Mouse (Mus musculus): ENCODE data around the gene Inpp5b. TPM values are rescaled to one million over a fixed set of nuclear protein-coding genes. Genes with fewer than 3 reads are reported as not detected.
A peak's percentile ranks its signal among the peaks of the same experiment; 100 is the strongest.
"Not testable (repeated sequence)": the region's sequence is repeated elsewhere in the genome, so short reads cannot be mapped to it uniquely, and the experiment has no call there.

The Inpp5b gene
- polyA plus RNA-seq, 1 experiment = 24.3 TPM

GRCm38 (mm10) chr4:124701052-124701845 is 40.4 kb upstream of the Inpp5b start:
- TF ChIP-seq POLR2A (IDR thresholded peaks at IDR 0.05; ENCODE audit: borderline replicate concordance, control insufficient read depth, low read depth, low read length) = no peak
- TF ChIP-seq CTCF (IDR thresholded peaks at IDR 0.05; ENCODE audit: control insufficient read depth, insufficient read depth, low read length) = no peak
- H3K27ac ChIP-seq (ENCODE audit: control insufficient read depth, insufficient read depth, low read depth, low read length, poor library complexity) = peak overlapping the region; percentile 74
- 7% methylated on average over 22 of the region's 22 CpGs for WGBS
- H3K4me3 ChIP-seq (replicated peaks; ENCODE audit: control insufficient read depth, low read depth, low read length) = peak overlapping the region; percentile 67
- H3K4me1 ChIP-seq (ENCODE audit: control insufficient read depth, insufficient read depth, low read length) = peaks cover 14% of the 10 kb centered on the region

- 58% methylated on average over 5 of the region's 5 CpGs for WGBS
- peaks cover 14% of the 10 kb centered on the region for H3K4me1 ChIP-seq (ENCODE audit: control insufficient read depth, insufficient read depth, low read length)
- no peak overlapping the region for H3K4me3 ChIP-seq (replicated peaks; ENCODE audit: control insufficient read depth, low read depth, low read length)
- H3K27ac ChIP-seq (ENCODE audit: control insufficient read depth, insufficient read depth, low read depth, low read length, poor library complexity) = no peak overlapping the region
- TF ChIP-seq CTCF (IDR thresholded peaks at IDR 0.05; ENCODE audit: control insufficient read depth, insufficient read depth, low read length) (no peak), POLR2A (IDR thresholded peaks at IDR 0.05; ENCODE audit: borderline replicate concordance, control insufficient read depth, low read depth, low read length) (no peak)
These were observed 39.7 kb upstream of the Inpp5b start for GRCm38 (mm10) chr4:124701916-124702315.

- Histone ChIP-seq H3K4me1 (ENCODE audit: control insufficient read depth, insufficient read depth, low read length) (peaks cover 14% of the 10 kb centered on the region), H3K27ac (ENCODE audit: control insufficient read depth, insufficient read depth, low read depth, low read length, poor library complexity) (peak overlapping the region; percentile 69), H3K4me3 (replicated peaks; ENCODE audit: control insufficient read depth, low read depth, low read length) (peak overlapping the region; percentile 44)
- 0 out of 2 replicates have a peak, but pooled peaks have one; percentile 20 for TF ChIP-seq POLR2A (IDR thresholded peaks at IDR 0.05; ENCODE audit: borderline replicate concordance, control insufficient read depth, low read depth, low read length)
- no peak for TF ChIP-seq CTCF (IDR thresholded peaks at IDR 0.05; ENCODE audit: control insufficient read depth, insufficient read depth, low read length)
- 28% methylated on average over 2 of the region's 2 CpGs for WGBS
These were observed 38.2 kb upstream of the Inpp5b start for GRCm38 (mm10) chr4:124703406-124703805.

GRCm38 (mm10) chr4:124703881-124704796 is 37.5 kb upstream of the Inpp5b start:
- TF ChIP-seq CTCF (IDR thresholded peaks at IDR 0.05; ENCODE audit: control insufficient read depth, insufficient read depth, low read length) (no peak), POLR2A (IDR thresholded peaks at IDR 0.05; ENCODE audit: borderline replicate concordance, control insufficient read depth, low read depth, low read length) (no peak)
- Histone ChIP-seq H3K4me3 (replicated peaks; ENCODE audit: control insufficient read depth, low read depth, low read length) (peak overlapping the region; percentile 5), H3K27ac (ENCODE audit: control insufficient read depth, insufficient read depth, low read depth, low read length, poor library complexity) (peak overlapping the region; percentile 69), H3K4me1 (ENCODE audit: control insufficient read depth, insufficient read depth, low read length) (peaks cover 14% of the 10 kb centered on the region)
- WGBS = 27% methylated on average over 6 of the region's 6 CpGs

- H3K27ac ChIP-seq (ENCODE audit: control insufficient read depth, insufficient read depth, low read depth, low read length, poor library complexity) = peak overlapping the region; percentile 69; the same call in 1 of the 2 replicates
- no peak overlapping the region for H3K4me3 ChIP-seq (replicated peaks; ENCODE audit: control insufficient read depth, low read depth, low read length)
- H3K4me1 ChIP-seq (ENCODE audit: control insufficient read depth, insufficient read depth, low read length) = peaks cover 15% of the 10 kb centered on the region
- 5% methylated on average over 11 of the region's 11 CpGs for WGBS
- TF ChIP-seq CTCF (IDR thresholded peaks at IDR 0.05; ENCODE audit: control insufficient read depth, insufficient read depth, low read length) (no peak), POLR2A (IDR thresholded peaks at IDR 0.05; ENCODE audit: borderline replicate concordance, control insufficient read depth, low read depth, low read length) (no peak)
These were observed 36.7 kb upstream of the Inpp5b start for GRCm38 (mm10) chr4:124704797-124705474.

GRCm38 (mm10) chr4:124705661-124706269 is 35.9 kb upstream of the Inpp5b start:
- H3K27ac ChIP-seq (ENCODE audit: control insufficient read depth, insufficient read depth, low read depth, low read length, poor library complexity) = no peak overlapping the region
- WGBS = 78% methylated on average over 23 of the region's 23 CpGs
- peaks cover 15% of the 10 kb centered on the region for H3K4me1 ChIP-seq (ENCODE audit: control insufficient read depth, insufficient read depth, low read length)
- H3K4me3 ChIP-seq (replicated peaks; ENCODE audit: control insufficient read depth, low read depth, low read length) = no peak overlapping the region
- no peak for TF ChIP-seq CTCF (IDR thresholded peaks at IDR 0.05; ENCODE audit: control insufficient read depth, insufficient read depth, low read length)
- no peak for TF ChIP-seq POLR2A (IDR thresholded peaks at IDR 0.05; ENCODE audit: borderline replicate concordance, control insufficient read depth, low read depth, low read length)

- peaks cover 15% of the 10 kb centered on the region for H3K4me1 ChIP-seq (ENCODE audit: control insufficient read depth, insufficient read depth, low read length)
- not testable (repeated sequence) for H3K4me3 ChIP-seq (replicated peaks; ENCODE audit: control insufficient read depth, low read depth, low read length)
- 85% methylated on average over 25 of the region's 25 CpGs for WGBS
- 0 out of 2 replicates have a peak overlapping the region, but pooled peaks have one; percentile 15 for H3K27ac ChIP-seq (ENCODE audit: control insufficient read depth, insufficient read depth, low read depth, low read length, poor library complexity)
These were observed 34.1 kb upstream of the Inpp5b start for GRCm38 (mm10) chr4:124707381-124708199.

GRCm38 (mm10) chr4:124708200-124708517 is 33.5 kb upstream of the Inpp5b start:
- Histone ChIP-seq H3K4me1 (ENCODE audit: control insufficient read depth, insufficient read depth, low read length) (peaks cover 15% of the 10 kb centered on the region), H3K27ac (ENCODE audit: control insufficient read depth, insufficient read depth, low read depth, low read length, poor library complexity) (peak overlapping the region; percentile 70)
- WGBS = 3% methylated on average over 1 of the region's 1 CpGs
- H3K4me3 ChIP-seq (replicated peaks; ENCODE audit: control insufficient read depth, low read depth, low read length) = not testable (repeated sequence)

Data from bone marrow, adult 2 months (tissue).